Mouse (Mus musculus) left cerebral cortex, postnatal 36 days (tissue): Measurements from ENCODE around the gene Rxfp3. TPM values are rescaled to one million over a fixed set of nuclear protein-coding genes. Genes with fewer than 3 reads are reported as not detected.
A peak's percentile ranks its signal among the peaks of the same experiment; 100 is the strongest.

Source experiments
- DNase-seq, 2 experiments: peaks; one replicate each; pipeline ENCODE4 v3.0.0; 2021 to 2022; ENCODE audit warnings: low spot score in 2 of 2, mixed read lengths in 1 of 2
- intact Hi-C: fragments of 180-260 bp; cut with DNase I; formaldehyde crosslinking; loops from one replicate; pipeline ENCODE4 v1.15.1; 2025
- total RNA-seq, 2 experiments: library from RNA; stranded (reverse); gene quantifications; 2 replicates each; pipeline ENCODE4 v1.2.3; 2021

The Rxfp3 gene
- 1 to 10 TPM; 2.1 to 2.9 TPM for total RNA-seq

DNA sequence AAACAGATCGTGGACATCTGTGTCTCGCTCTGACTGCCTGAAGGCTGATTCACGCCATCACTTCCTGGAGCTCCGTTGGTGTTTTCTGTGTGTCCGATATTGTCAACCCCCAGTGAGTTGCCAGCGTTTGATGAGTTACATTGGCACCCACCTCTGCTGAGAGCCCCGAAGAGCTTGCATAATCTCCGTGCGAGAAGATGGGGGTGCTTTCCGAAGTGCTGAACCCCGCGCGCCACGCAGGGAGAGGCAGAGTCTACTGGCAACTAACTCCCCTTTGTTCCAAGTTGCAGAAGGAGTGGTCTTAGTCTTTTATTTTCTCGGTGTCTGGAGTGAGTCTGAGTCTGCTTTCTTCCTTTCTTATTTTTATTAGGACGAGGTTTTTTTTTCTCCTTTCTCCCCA is at the start of gene Rxfp3:
Gene Rxfp3 (minus strand): TSS at position 281 of the 400 bp plus-strand sequence.
- peak; percentile 9 to 13 for DNase-seq
- intact Hi-C loops, result loop anchor here (1.0 to 10.0 kb wide), 3 partner anchors 283 to 927 kb away; no protein-coding TSS in a partner anchor

- DNase-seq, result no peak
- intact Hi-C loops, result no loop called here
Measured at GRCm38 (mm10) chr15:11084993-11085365, 47.2 kb upstream of the Rxfp3 start.

DNA sequence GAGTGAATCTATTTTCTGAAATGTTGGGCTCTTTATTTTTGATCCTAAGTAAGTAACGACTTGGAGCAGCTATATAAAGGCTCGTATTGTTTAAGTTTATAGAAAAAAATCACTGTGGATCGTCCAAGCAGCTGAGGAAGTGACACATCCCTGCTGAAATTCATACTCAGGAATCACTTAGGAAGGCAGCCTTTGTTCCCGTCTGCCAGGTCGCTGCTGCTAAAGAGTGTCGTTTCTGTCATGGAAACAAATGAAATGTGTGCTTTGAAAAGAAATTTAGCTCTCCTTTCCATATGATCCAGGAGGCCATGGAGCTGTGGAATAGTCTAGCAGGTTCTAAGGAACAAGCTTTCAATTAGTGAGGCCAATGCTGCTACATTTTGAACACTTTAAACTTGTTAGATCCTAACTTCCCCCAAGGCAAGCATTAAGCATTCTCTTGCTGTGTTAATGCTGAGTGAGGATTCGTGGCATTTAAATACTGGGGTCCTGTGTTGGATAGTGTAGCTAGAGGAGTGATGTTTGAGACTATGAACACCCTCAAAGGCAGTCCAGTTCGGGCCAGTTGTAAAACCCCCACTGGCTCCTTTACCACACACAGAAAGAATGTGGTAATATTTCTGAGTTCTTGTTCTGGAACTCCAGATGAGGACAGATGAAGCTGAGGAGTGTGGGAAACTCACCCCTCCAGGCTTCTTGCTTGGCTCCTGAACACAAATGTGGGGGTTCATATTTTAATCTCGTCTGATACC is 46.6 kb upstream of the Rxfp3 start:
- intact Hi-C loops, result no loop called here
- DNase-seq, result no peak

GRCm38 (mm10) chr15:11083678-11084077 is 45.9 kb upstream of the Rxfp3 start:
- no peak for DNase-seq
- intact Hi-C loops, result no loop called here

DNA sequence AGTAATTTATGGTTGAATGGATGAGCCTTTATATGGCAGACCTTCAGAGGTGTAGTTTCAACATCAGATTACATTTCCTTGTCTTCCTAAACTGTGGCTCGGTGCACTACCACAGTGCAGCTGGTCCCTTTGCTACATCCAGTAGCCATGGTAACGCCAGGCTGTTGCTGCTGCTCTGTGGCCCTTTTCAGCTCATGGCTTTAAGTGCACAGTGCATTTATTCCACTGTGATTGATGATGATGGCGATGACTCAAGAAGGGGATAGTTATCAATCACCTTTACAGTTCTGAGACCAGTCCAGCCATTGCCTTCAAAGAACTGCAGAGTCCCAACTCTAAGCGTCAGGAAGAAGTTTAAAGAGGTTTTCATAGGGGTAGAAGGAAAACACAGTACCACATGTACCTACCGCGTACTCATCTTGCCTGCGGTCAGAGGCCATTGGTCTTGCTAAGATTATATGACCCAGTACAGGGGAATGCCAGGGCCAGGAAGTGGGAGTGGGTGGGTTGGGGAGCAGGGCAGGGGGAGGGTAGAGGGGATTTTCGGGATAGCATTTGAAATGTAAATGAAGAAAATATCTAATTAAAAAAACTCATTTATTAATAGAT is 45.3 kb upstream of the Rxfp3 start:
- DNase-seq, result no peak
- intact Hi-C loops, result no loop called here

DNA sequence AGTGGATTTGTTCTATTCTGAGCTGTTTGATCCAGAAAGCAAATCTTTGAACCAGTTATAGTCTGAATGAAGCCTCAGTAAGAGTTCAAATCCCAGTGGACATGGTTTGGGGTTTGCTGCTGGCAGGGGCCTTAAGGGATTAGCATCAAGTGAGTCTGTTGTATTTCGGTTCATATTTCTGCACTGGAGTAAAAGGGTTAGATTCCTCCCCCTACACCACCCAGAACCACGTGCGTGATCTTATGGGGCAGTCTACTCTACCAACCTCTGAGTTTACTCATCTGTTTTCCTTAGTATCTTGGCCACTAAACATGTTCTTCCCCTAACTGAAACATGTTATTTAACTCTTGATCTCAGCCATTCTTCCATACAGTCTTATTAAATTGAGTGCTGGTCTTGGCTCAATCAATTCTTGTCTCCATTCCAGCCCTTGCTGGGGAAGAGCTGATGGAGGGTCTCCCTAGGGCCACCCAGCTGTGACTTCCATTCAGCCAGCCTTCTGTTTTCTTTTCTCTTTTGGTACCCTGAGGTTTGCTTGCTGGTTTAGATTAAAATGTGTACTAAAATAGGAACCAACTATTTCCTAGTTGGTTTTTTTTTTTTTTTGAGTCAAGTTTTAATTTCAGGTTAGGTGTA is 38.1 kb upstream of the Rxfp3 start:
- no peak for DNase-seq
- intact Hi-C loops, result no loop called here

DNA sequence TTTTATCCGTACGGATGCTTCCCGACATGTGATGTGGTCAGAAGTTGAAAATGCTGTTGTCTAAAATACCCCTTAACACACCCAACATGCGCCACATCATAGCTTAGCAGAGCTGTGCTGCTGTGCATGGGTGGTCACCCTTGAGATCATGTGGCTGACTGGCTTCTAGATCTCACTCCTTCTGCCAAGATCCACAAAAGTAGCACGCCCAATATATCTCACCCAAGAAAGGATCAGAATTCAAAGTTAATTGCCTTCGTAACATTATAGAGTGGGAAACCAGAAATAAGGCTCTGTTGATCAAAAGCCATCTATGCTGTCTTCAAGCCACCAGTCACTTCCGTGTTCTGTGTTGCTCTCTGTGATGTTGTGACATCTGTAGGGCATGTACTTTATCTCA is 30.1 kb upstream of the Rxfp3 start:
- DNase-seq, result no peak
- intact Hi-C loops, result loop anchor here (5.0 kb wide), 1 partner anchor 239 kb away; no protein-coding TSS in a partner anchor

- intact Hi-C loops, result loop anchor here (5.0 kb wide), 1 partner anchor 241 kb away; no protein-coding TSS in a partner anchor
Measured at GRCm38 (mm10) chr15:11066299-11066698, 28.5 kb upstream of the Rxfp3 start.

GRCm38 (mm10) chr15:11065528-11066171 is 27.9 kb upstream of the Rxfp3 start:
- no peak for DNase-seq
- intact Hi-C loops, result loop anchor here (5.0 kb wide), 1 partner anchor 242 kb away; no protein-coding TSS in a partner anchor

More at GRCm38 (mm10) chr15:11066299-11066698, 28.5 kb upstream of the Rxfp3 start:
- no peak for DNase-seq

GRCm38 (mm10) chr15:11064558-11065411 is 27.0 kb upstream of the Rxfp3 start, which contains the start of gene Adamts12:
Gene Adamts12, plus strand, starts transcription at chr15:11064790.
- DNase-seq, result no peak
- intact Hi-C loops, result loop anchor here (5.0 kb wide), 1 partner anchor 243 kb away; no protein-coding TSS in a partner anchor

- DNase-seq, result no peak
- intact Hi-C loops, result no loop called here
Measured at GRCm38 (mm10) chr15:11064160-11064557, 26.4 kb upstream of the Rxfp3 start.

DNA sequence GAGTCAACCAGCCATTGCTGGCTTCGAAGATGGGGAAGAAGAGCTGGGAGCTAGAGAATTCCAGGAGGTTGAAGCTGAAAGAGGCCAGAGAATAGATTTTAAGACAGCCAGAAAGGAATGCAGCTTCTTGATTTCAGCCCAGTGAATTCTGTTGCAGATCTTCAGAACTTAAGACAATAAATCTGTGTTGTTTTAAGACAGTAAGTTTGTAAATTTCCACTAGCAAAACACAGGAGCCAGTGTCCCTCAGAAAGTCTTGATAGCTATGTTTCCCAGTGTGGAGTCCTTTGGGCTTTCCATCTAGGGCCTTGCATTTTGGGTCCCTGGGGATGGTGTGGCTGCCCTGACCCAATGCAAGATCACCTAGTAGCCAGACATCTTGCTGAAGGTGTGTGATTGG is 25.1 kb upstream of the Rxfp3 start:
- no peak for DNase-seq
- intact Hi-C loops, result no loop called here

DNA sequence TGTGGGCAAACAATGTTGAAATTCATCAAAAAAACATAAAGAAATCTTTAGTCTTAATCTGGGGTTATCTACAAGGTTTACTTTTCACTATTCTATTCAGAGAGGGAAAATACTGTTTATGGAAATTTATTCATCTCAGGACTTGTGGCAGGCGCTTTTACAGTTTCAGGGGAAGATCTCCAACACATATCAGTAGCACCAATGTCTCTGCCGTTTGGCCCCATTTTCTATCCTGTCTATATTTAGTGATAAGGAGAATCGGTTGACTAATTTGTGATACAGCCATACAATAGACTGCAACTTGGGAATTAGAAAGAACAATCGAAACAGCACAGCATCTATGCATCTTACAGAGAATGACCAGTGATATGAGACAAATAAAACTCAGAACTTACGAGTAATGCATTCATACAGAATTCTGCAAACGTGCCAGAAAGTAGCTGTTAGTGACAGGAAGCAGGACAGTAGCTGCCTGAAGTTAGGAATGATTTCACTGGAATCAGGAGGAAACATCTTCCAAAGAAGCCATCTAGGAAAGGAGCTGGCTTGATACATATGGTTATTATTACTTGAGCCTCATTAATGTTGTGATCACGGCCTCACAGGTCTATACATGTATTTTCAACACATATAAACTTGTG is 16.8 kb upstream of the Rxfp3 start:
- intact Hi-C loops, result no loop called here
- no peak for DNase-seq

DNA sequence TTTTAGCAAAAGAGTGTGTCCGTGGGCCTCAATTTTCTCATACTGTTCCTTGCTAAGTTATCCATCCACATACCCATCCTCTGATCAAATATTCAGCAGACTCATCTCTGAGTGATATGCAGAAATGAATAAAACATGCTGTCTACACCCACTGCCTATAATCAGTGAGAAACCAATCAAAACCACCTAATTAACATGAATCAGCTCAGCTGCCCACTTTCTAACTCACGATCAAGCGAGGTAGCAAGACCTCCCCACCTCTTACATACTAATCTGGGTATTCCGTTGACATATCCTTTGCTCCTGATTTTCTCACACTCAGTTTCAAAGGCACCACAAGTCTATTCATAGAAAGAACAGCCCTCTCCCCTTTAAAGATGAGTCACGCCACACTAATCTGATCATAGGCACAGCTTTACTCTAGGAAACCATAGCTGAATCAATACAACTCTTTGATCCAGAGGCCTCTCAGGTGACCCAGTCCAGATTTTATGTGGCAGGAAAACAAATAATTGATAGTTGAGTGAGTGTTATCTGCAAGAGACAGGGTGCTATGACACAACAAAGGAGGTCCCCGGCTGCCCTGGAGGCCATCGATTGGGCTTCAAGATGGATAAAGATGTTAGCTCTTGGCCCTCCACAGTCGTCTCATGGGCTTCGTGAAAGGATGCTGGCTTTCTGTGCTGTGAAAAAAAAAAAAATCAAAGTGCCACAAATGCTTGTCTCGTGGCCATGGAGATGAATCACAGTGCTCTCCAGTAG is 16.1 kb upstream of the Rxfp3 start:
- intact Hi-C loops, result no loop called here
- no peak for DNase-seq

DNA sequence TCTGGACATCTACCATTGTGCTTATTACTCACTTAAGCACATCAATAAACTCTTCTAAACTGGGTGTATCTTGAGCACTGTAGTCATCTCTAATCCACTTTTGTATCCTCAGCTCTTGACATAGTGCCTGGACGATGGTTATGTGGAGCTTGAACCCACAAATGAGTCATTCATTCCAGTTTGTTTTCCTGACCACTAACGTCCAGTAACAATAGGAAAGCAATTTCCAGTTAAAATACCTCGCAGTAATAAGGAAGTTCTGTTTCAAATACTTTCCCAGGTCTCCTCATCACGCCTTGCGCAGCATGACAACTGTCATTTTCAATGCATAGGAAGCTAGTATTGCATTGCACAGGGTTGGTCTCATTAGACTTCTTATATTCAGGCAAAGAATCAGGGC is 5.0 kb upstream of the Rxfp3 start:
- intact Hi-C loops, result no loop called here
- DNase-seq, result no peak

GRCm38 (mm10) chr15:11041229-11041628 is 3.4 kb upstream of the Rxfp3 start:
- DNase-seq, result no peak
- intact Hi-C loops, result no loop called here

DNA sequence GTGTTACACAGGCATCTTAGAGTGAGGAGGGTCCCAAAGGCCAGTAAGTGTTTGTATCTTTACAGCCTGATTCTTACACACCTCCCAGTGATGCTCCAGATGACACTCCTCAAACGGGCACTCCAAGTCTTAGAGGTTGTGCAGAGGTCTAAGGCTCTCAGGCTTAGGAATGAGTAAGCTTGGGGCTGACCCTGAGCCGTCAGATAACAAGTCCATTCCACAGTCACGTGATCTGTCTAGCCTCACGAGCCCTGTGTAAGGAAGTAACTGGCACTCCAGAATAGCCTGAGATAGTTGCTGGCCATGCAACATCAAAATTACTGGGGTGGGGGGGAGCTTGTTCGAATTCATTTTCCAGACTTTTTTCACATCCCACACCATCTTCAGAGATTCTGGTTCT is 2.3 kb upstream of the Rxfp3 start:
- intact Hi-C loops, result no loop called here
- DNase-seq, result no peak

GRCm38 (mm10) chr15:11038476-11038875 is 685 bp upstream of the Rxfp3 start:
- intact Hi-C loops, result loop anchor here (1.0 to 10.0 kb wide), 3 partner anchors 282 to 926 kb away; no protein-coding TSS in a partner anchor
- peak in 1 of 2 experiments; percentile 34 for DNase-seq
